Mouse (Mus musculus) limb, embryonic 15.5 days (tissue): Measurements from ENCODE around the gene Fam219a. TPM values are rescaled to one million over a fixed set of nuclear protein-coding genes. Genes with fewer than 3 reads are reported as not detected.

Experiments
- ATAC-seq: fragments of 200-750 bp; cut with Nextera tagmentation; 2 replicates; pipeline ENCODE4 v1.8.0; 2017; ENCODE audit warnings: low read depth, moderate TSS enrichment; ENCODE audit not compliant: insufficient number of reproducible peaks, low FRiP score, low TSS enrichment
- H3K27ac ChIP-seq: fragments of 300-500 bp; sonication (generic); 2 replicates; pipeline ENCODE4 v1.5.1; 2015; ENCODE audit warnings: moderate library complexity, mild to moderate bottlenecking, inconsistent platforms
- H3K27me3 ChIP-seq: fragments of 300-500 bp; sonication (generic); 2 replicates; pipeline ENCODE4 v1.6.1; 2015; ENCODE audit warnings: inconsistent platforms
- H3K36me3 ChIP-seq: fragments of 300-500 bp; sonication (generic); 2 replicates; pipeline ENCODE4 v1.6.1; 2015; ENCODE audit warnings: inconsistent platforms
- H3K4me1 ChIP-seq: fragments of 300-500 bp; sonication (generic); 2 replicates; pipeline ENCODE4 v1.6.1; 2015; ENCODE audit warnings: inconsistent platforms
- H3K4me2 ChIP-seq: fragments of 300-500 bp; sonication (generic); 2 replicates; pipeline ENCODE4 v1.6.1; 2015; ENCODE audit warnings: mild to moderate bottlenecking, inconsistent platforms
- H3K4me3 ChIP-seq: fragments of 300-500 bp; sonication (generic); 2 replicates; pipeline ENCODE4 v1.5.1; 2015; ENCODE audit warnings: mild to moderate bottlenecking, inconsistent platforms
- H3K9ac ChIP-seq: fragments of 300-500 bp; sonication (generic); 2 replicates; pipeline ENCODE4 v1.6.1; 2015; ENCODE audit warnings: inconsistent platforms
- H3K9me3 ChIP-seq: fragments of 300-500 bp; sonication (generic); 2 replicates; pipeline ENCODE4 v1.6.1; 2016; ENCODE audit warnings: inconsistent platforms
- WGBS: fragments of 180-500 bp; shearing (Covaris S2); methylation state at CpG from one replicate; pipeline ENCODE4 v1.1.7; 2015; 5-methylcytosine and 5-hydroxymethylcytosine counted together
- polyA plus RNA-seq: library from polyadenylated mRNA; unstranded; fragments of >200 nt; fragmentation: Nextera tagmentation; extraction: Ambion mirVana; gene quantifications from 2 replicates; pipeline ENCODE4 v1.2.1, GENCODE M21; 2015

Fam219a gene
- polyA plus RNA-seq, 1 experiment from 2014 or later: 2.7 TPM

DNA sequence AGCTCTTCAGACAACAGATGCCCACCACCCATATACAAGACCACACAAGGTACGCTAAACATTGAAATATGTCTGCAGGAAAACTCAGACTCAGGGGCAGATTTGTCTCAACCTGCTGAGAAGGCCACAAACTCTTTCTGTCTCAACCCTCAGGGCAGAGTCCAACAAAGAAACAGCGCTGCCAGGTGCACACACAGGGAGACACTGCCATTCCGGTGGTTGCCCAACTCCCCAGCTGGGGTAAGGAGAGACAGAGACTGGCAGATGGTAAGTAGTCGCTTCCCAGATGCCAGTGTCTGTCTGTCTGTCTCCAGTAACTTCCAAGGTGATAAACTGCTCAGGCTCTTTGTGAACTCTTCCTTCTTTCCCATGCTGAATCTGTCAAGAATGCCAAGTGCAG is 68.6 kb downstream of the Fam219a start:
- H3K27me3 ChIP-seq: peaks cover 79% of the 10 kb centered on the region
- no peak overlapping the region for H3K27ac ChIP-seq
- H3K9me3 ChIP-seq: no peaks in the 10 kb centered on the region
- ATAC-seq: no peak
- H3K9ac ChIP-seq: no peak overlapping the region
- H3K4me2 ChIP-seq: no peak overlapping the region
- peaks cover 45% of the 10 kb centered on the region for H3K4me1 ChIP-seq
- 65% methylated on average over 4 of the region's 4 CpGs for WGBS
- H3K36me3 ChIP-seq: no peaks in the 10 kb centered on the region
- H3K4me3 ChIP-seq: no peak overlapping the region

DNA sequence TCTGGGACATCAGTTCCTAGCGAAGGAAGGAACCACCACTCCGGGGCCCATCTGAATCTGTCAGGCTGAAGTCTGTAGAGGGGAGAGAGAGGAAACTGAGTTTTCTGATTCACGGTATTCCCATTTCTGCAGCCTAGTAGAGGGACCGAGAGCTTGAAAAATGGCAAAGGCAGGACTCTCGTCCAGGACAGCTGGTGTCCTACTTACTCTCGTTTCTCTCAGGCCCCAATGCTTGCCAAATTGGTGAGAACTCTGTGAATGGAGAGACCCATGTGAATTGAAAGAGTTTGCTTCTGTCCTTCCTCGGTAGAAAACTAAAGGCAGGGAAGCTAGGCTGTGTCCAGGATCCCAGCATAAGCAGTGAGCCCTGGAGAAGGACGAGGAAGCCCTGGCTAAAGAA is 69.7 kb downstream of the Fam219a start:
- H3K9me3 ChIP-seq: no peaks in the 10 kb centered on the region
- no peak overlapping the region for H3K9ac ChIP-seq
- no peak for ATAC-seq
- no peaks in the 10 kb centered on the region for H3K36me3 ChIP-seq
- no peak overlapping the region for H3K27ac ChIP-seq
- no peak overlapping the region for H3K4me3 ChIP-seq
- H3K4me1 ChIP-seq: peaks cover 46% of the 10 kb centered on the region
- no peak overlapping the region for H3K4me2 ChIP-seq
- WGBS: 61% methylated on average over 8 of the region's 8 CpGs
- H3K27me3 ChIP-seq: peaks cover 85% of the 10 kb centered on the region

DNA sequence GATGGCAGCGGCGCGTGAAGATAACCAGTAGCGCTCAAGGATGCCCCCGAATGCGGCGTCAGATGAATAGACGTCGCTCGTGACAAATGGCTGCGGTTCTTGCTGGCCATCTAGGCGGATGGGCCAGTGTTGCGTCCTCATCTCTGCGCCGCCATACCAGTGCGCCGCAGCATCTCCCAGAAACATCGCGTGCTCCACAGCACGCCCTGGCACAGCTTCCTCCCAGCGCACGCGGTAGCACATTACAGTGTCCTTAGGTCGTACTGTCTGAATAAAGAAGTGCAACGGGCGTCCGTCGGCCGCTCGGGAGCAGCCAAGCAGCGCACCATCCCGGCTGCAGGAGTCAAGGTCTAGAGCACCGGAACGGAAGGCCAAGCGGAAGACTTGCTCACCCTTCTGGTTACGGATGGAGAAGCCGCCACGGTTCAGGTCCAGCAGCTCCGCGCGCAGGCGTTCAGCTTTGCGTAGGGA is 70.4 kb downstream of the Fam219a start:
- WGBS: 11% methylated on average over 43 of the region's 43 CpGs
- Histone ChIP-seq H3K9me3 (no peaks in the 10 kb centered on the region), H3K4me1 (peaks cover 46% of the 10 kb centered on the region), H3K4me3 (peak overlapping the region; percentile 33), H3K4me2 (peak overlapping the region; percentile 60), H3K27ac (no peak overlapping the region), H3K27me3 (peaks cover 85% of the 10 kb centered on the region), H3K36me3 (no peaks in the 10 kb centered on the region), H3K9ac (no peak overlapping the region)
- ATAC-seq: no peak

DNA sequence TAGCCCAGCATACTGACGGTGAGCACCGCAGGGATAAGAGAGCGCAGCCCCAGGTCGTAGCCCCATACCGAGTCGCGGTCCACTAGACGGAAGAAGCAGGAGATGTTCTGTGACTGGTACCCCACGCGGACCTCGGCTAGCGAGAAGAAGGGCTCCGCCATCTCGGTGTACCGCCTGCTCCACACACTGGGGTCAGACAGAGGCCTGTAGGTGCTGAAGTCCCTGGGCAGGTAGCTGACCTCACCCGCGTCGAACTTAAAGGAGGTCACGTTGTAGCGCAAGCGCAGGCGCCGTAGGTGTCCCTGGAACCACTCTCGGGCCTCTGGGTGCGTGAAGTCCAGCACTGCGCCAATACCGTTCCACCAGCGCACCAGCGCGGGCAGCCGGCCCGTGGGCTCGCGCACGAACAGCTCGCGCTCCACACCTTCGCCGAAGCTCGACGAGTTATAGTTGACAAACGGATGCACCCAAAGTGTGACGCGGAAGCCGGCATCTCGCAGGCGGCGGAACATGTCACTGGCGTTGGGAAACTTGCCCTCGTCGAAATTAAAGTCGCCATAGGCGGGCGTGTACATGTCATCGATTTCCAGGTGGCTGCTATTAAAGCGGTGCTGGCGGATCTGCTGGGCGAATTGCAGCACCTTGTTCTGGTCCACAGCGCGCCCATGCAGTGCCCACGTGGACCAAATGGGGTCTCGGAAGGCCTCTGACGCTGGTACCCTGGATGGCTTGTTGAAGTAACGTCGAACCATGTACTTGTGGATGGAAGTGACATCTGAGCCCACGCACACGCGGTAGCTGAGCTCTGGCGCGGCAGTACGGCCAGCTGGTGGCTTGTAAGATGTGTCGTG is 71.1 kb downstream of the Fam219a start:
- WGBS: 12% methylated on average over 72 of the region's 72 CpGs
- peak overlapping the region; percentile 60 for H3K4me2 ChIP-seq
- peaks cover 46% of the 10 kb centered on the region for H3K4me1 ChIP-seq
- no peak for ATAC-seq
- H3K9me3 ChIP-seq: no peaks in the 10 kb centered on the region
- peaks cover 85% of the 10 kb centered on the region for H3K27me3 ChIP-seq
- H3K9ac ChIP-seq: no peak overlapping the region
- H3K4me3 ChIP-seq: peak overlapping the region; percentile 33
- H3K27ac ChIP-seq: no peak overlapping the region
- no peaks in the 10 kb centered on the region for H3K36me3 ChIP-seq

DNA sequence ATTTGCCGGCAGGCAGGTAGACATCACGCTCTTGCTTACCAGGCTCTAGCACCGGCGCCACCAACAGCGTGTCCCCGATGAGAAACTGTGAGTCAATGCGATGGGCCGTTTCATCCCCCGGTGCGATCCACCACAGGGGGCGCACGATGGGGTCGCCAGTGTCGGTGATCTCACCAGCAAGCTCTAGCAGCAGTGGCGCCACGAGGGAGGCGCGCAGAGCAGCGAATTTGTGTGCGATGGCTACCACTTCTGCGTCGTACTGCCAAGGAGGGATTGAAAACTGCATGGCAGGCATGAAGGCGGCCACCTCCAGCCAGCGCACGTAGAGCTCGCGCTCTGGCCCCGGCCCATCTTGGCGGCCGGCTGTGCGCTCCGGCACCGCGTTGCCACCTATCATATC is 71.8 kb downstream of the Fam219a start:
- Histone ChIP-seq H3K36me3 (no peaks in the 10 kb centered on the region), H3K27me3 (peaks cover 86% of the 10 kb centered on the region), H3K27ac (no peak overlapping the region), H3K9me3 (no peaks in the 10 kb centered on the region), H3K4me3 (peak overlapping the region; percentile 33), H3K4me2 (peak overlapping the region; percentile 60), H3K4me1 (peaks cover 41% of the 10 kb centered on the region), H3K9ac (0 out of 2 replicates have a peak overlapping the region, but pooled peaks have one; percentile 4)
- WGBS: 7% methylated on average over 34 of the region's 34 CpGs
- ATAC-seq: no peak

DNA sequence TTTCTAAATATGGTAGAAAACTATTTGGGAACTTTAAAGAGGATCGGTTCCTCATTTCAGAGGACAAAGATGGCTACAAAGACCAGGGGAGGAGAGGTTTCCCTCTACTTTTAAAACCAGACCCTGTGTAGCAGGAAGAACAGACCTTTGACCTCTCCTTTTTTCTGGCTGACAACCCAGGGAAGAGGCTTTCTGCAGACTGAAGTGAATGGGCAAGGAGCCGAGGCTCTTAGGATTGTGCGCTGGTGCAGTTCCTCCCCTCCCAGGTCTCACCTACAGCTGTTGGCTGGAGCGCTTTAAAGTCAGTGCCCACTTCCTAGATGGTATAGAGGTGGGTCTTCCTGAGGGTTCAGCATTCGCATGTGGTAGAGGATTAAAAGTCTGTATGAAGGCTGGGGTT is 72.3 kb downstream of the Fam219a start:
- no peak overlapping the region for H3K9ac ChIP-seq
- no peaks in the 10 kb centered on the region for H3K36me3 ChIP-seq
- H3K27ac ChIP-seq: no peak overlapping the region
- H3K4me2 ChIP-seq: 0 out of 2 replicates have a peak overlapping the region, but pooled peaks have one; percentile 60
- 55% methylated on average over 5 of the region's 5 CpGs for WGBS
- H3K4me1 ChIP-seq: peaks cover 36% of the 10 kb centered on the region
- ATAC-seq: no peak
- H3K4me3 ChIP-seq: peak overlapping the region; percentile 33; the same call in 1 of the 2 replicates
- no peaks in the 10 kb centered on the region for H3K9me3 ChIP-seq
- peaks cover 80% of the 10 kb centered on the region for H3K27me3 ChIP-seq

DNA sequence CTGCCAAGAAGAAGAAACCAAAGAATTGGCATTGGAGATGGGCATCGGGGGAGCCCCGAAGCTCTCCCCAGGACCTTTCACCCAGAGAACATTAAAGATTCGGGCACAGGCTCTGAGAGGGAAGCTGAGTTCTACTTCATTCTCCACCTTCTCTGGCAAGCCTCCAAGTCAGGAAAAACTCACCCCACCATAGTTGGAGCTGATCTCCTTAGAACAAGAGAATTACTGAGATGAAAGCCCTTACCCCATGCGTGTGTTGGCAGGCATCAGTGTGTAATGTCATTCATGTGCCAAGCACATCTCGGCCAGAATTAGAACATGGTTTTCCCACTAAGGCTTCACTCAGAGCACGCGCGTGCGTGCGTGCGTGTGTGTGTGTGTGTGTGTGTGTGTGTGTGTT is 73.5 kb downstream of the Fam219a start:
- H3K9me3 ChIP-seq: no peaks in the 10 kb centered on the region
- H3K9ac ChIP-seq: no peak overlapping the region
- H3K27me3 ChIP-seq: peaks cover 68% of the 10 kb centered on the region
- H3K4me3 ChIP-seq: no peak overlapping the region
- no peak overlapping the region for H3K4me2 ChIP-seq
- peaks cover 34% of the 10 kb centered on the region for H3K4me1 ChIP-seq
- no peak overlapping the region for H3K27ac ChIP-seq
- no peaks in the 10 kb centered on the region for H3K36me3 ChIP-seq
- 64% methylated on average over 11 of the region's 11 CpGs for WGBS
- 0 out of 2 replicates have a peak, but pooled peaks have one; percentile 30 for ATAC-seq

DNA sequence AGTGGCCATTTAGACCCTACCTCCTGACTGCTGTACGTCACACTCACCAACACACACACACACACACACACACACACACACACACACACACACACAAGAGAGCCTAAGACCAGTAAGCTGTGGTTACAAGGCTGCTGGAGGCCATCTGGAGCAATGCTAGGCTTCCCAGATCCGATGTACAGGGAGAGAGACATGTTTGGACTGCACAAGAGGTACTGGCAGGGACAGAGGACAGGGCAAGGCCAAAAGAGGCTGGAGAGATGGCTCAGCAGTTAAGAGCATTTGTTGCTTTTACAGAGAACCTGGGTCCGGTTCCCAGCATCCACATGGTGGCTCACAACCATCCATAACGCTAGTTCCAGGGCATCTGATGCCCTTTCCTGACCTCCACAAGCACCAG is 74.3 kb downstream of the Fam219a start:
- no peaks in the 10 kb centered on the region for H3K9me3 ChIP-seq
- peaks cover 61% of the 10 kb centered on the region for H3K27me3 ChIP-seq
- no peak overlapping the region for H3K9ac ChIP-seq
- ATAC-seq: no peak
- 71% methylated on average over 4 of the region's 4 CpGs for WGBS
- no peaks in the 10 kb centered on the region for H3K36me3 ChIP-seq
- no peak overlapping the region for H3K4me2 ChIP-seq
- no peak overlapping the region for H3K4me3 ChIP-seq
- H3K4me1 ChIP-seq: peaks cover 34% of the 10 kb centered on the region
- H3K27ac ChIP-seq: no peak overlapping the region

DNA sequence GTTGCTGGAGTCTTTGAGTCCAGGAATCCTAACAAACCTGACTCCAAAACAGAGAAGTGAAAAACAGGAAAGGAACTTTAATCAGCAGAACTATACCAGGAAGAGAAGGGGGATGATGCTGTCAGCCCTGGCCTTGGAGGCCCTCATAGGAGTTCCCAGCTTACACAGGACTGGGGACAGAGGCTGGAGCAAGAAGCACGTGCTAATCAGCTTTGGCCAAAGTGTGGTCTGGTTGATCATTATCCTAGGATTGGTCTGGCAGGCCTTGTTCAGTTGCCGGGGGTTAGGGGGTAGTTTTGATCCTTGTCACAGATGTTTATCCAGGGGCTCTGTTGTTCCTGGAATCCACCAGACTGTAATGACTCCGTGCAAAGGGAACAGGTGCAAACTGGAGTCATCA is 75.0 kb downstream of the Fam219a start:
- no peak overlapping the region for H3K4me2 ChIP-seq
- peaks cover 32% of the 10 kb centered on the region for H3K4me1 ChIP-seq
- no peaks in the 10 kb centered on the region for H3K36me3 ChIP-seq
- H3K27ac ChIP-seq: no peak overlapping the region
- no peaks in the 10 kb centered on the region for H3K9me3 ChIP-seq
- no peak for ATAC-seq
- H3K27me3 ChIP-seq: peaks cover 54% of the 10 kb centered on the region
- no peak overlapping the region for H3K9ac ChIP-seq
- no peak overlapping the region for H3K4me3 ChIP-seq
- 35% methylated on average over 3 of the region's 3 CpGs for whole genome bisulfite sequencing

DNA sequence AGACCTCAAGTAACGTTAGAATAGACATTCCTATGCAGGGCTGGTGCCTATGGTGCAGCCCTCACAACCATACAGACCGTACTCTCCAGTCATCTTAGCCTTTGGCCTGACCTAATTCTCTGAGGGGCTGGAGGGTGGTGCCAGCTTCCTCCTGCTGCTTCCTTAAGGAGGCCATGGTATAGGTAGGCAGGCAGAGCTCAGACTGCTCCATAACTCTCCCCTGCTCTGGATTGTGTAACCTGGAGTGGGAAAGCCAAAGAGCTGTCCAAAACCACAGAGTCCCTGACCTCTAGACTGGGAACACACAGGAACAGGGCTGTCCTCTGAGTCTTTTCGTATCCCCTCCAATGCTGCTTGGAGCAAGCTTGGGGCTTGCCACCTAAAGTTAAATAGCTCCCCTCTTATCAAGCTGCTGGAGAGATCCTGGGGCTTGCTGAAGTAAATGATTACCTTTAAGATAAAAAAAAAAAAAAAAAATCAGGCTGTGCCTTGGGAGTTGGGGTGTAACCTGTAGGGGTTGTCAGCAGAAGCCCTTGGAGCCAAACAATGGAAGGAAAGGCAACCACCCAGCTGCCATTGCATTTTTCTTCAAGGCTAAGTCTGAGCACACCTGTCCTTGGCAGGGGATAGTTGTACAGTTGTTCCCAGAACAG is 75.7 kb downstream of the Fam219a start:
- ATAC-seq: no peak
- H3K27me3 ChIP-seq: peaks cover 46% of the 10 kb centered on the region
- H3K36me3 ChIP-seq: no peaks in the 10 kb centered on the region
- 82% methylated on average over 3 of the region's 3 CpGs for WGBS
- H3K4me3 ChIP-seq: no peak overlapping the region
- H3K27ac ChIP-seq: no peak overlapping the region
- H3K9me3 ChIP-seq: no peaks in the 10 kb centered on the region
- H3K4me1 ChIP-seq: peaks cover 24% of the 10 kb centered on the region
- no peak overlapping the region for H3K9ac ChIP-seq
- H3K4me2 ChIP-seq: no peak overlapping the region

DNA sequence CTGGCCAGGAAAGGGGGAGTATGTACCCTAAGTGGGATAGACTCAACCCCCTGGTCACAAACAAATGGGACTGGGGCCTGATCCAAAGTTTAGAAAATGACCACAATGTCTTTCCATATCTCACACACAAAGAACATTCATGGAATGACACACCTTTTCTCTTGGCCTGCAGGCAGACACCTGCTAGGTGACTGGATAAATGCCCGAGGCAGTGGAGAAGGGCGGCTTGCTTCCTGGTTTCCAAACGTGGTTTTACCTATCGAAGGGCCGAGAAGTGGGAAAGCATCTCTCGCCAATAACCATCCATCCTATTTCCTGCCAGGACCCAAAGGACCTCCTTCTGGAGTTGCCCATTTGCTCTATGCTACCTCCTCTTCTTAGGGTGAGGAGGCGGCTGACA is 76.4 kb downstream of the Fam219a start:
- H3K27me3 ChIP-seq: peaks cover 40% of the 10 kb centered on the region

DNA sequence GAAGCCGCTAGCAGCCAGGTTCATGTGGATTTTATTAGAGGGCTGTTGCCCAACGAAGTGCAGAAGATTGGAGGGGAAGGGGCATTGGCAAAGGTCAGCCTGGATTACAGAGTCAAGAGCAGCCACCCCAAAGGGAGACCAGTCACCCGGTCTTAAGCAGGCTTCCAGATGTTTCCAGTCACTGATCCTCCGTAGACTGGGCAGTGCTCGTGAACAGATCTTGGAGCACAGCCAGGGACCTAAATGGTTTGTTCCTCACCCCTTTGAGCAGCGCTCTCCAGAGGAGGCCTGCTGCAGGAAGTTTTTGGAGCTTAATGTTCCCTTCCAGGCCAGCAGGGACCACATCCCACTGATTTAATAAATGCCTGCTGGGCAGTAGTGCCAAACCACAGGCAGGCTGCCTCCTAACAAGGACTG is 87.7 kb downstream of the Fam219a start:
- Histone ChIP-seq H3K4me2 (no peak overlapping the region), H3K9ac (no peak overlapping the region), H3K9me3 (no peaks in the 10 kb centered on the region), H3K27ac (peak overlapping the region; percentile 61), H3K36me3 (no peaks in the 10 kb centered on the region; the same call in 1 of the 2 replicates), H3K4me3 (no peak overlapping the region), H3K27me3 (no peaks in the 10 kb centered on the region), H3K4me1 (peaks cover 24% of the 10 kb centered on the region)
- ATAC-seq: peak; percentile 62
- WGBS: 20% methylated on average over 6 of the region's 6 CpGs

More for the DNA sequence above, 76.4 kb downstream of the Fam219a start:
- H3K9ac ChIP-seq: no peak overlapping the region
- no peaks in the 10 kb centered on the region for H3K36me3 ChIP-seq
- H3K4me1 ChIP-seq: peaks cover 18% of the 10 kb centered on the region
- WGBS: 75% methylated on average over 7 of the region's 7 CpGs
- no peaks in the 10 kb centered on the region for H3K9me3 ChIP-seq
- H3K4me2 ChIP-seq: no peak overlapping the region
- no peak for ATAC-seq
- no peak overlapping the region for H3K4me3 ChIP-seq
- H3K27ac ChIP-seq: no peak overlapping the region
